8 mouse cellular contexts compared by ENCODE assay signal in genomic region chr13:33965056-33966024, GRCm38 (mm10). TPM values are rescaled to one million over a fixed set of nuclear protein-coding genes. Genes with fewer than 3 reads are reported as not detected.
DNase-seq lines count a peak whose midpoint lies in the region; ATAC-seq lines count a peak whose summit lies in the region.

No protein-coding gene starts in this region.

- peak; percentile 11; the same call in 1 of the 2 replicates for ATAC-seq in forebrain, embryonic 15.5 days (replicated peaks)
- 0 out of 2 replicates have a peak, but pooled peaks have one; percentile 7 for ATAC-seq in midbrain, embryonic 12.5 days (ENCODE audit: low FRiP score, low read depth)

- 33% methylated on average over 14 of the region's 14 CpGs for WGBS in forebrain, embryonic 15.5 days
- WGBS in limb, embryonic 10.5 days = 30% methylated on average over 14 of the region's 14 CpGs
- 23% methylated on average over 14 of the region's 14 CpGs for WGBS in midbrain, embryonic 12.5 days

- H3K9me3 ChIP-seq in forebrain, embryonic 15.5 days = no peaks in the 10 kb centered on the region
- no peaks in the 10 kb centered on the region for H3K9me3 ChIP-seq in limb, embryonic 10.5 days (replicated peaks)
- no peaks in the 10 kb centered on the region for H3K9me3 ChIP-seq in midbrain, embryonic 12.5 days

- H3K9ac ChIP-seq in forebrain, embryonic 15.5 days (replicated peaks) = peak overlapping the region; percentile 61
- H3K9ac ChIP-seq in midbrain, embryonic 12.5 days (replicated peaks) = peak overlapping the region; percentile 63

- DNase-seq in heart, adult 9 months (ENCODE audit: low spot score in 2 of 2) = peak; percentile 18 to 22
- no peak for DNase-seq in heart, postnatal 36 days
- peak; percentile 55 for DNase-seq in NIH3T3 (ENCODE audit: low read depth)
- peak; percentile 32 for DNase-seq in limb, embryonic 10.5 days (ENCODE audit: low spot score)
- DNase-seq in right cerebral cortex, postnatal 4 days = no peak
- DNase-seq in T-cell, adult 2 months (ENCODE audit: low spot score) = no peak

- peak overlapping the region; percentile 67 for H3K27ac ChIP-seq in forebrain, embryonic 15.5 days (replicated peaks)
- peak overlapping the region; percentile 91 for H3K27ac ChIP-seq in limb, embryonic 10.5 days
- H3K27ac ChIP-seq in midbrain, embryonic 12.5 days (replicated peaks) = peak overlapping the region; percentile 73

- no peaks in the 10 kb centered on the region for H3K36me3 ChIP-seq in forebrain, embryonic 15.5 days
- no peaks in the 10 kb centered on the region for H3K36me3 ChIP-seq in limb, embryonic 10.5 days
- H3K36me3 ChIP-seq in midbrain, embryonic 12.5 days = no peaks in the 10 kb centered on the region

- no peaks in the 10 kb centered on the region for H3K27me3 ChIP-seq in forebrain, embryonic 15.5 days
- no peaks in the 10 kb centered on the region for H3K27me3 ChIP-seq in limb, embryonic 10.5 days (ENCODE audit: low read depth, poor library complexity, severe bottlenecking)
- no peaks in the 10 kb centered on the region for H3K27me3 ChIP-seq in midbrain, embryonic 12.5 days

- peak overlapping the region; percentile 52 for H3K4me3 ChIP-seq in forebrain, embryonic 15.5 days
- peak overlapping the region; percentile 61 for H3K4me3 ChIP-seq in limb, embryonic 10.5 days
- peak overlapping the region; percentile 58 for H3K4me3 ChIP-seq in midbrain, embryonic 12.5 days

- H3K4me1 ChIP-seq in forebrain, embryonic 15.5 days = peaks cover 14% of the 10 kb centered on the region; the same call in 1 of the 2 replicates
- peaks cover 8% of the 10 kb centered on the region for H3K4me1 ChIP-seq in limb, embryonic 10.5 days
- H3K4me1 ChIP-seq in midbrain, embryonic 12.5 days = 0 out of 2 replicates have a peak, but pooled peaks cover 6% of the 10 kb centered on the region

- intact Hi-C loops in heart, postnatal 36 days (cut with DNase I) = no loop called here

- H3K4me2 ChIP-seq in forebrain, embryonic 15.5 days (replicated peaks) = peak overlapping the region; percentile 80
- peak overlapping the region; percentile 69 for H3K4me2 ChIP-seq in midbrain, embryonic 12.5 days (replicated peaks)

RNA-seq across cellular contexts. Expression of gene Nqo2, which starts 0.9 kb away (rescaled TPM):
- 10 to 100 TPM; 38.3 to 38.5 TPM for total RNA-seq in heart, postnatal 36 days (2021)
- polyA plus RNA-seq in forebrain, embryonic 15.5 days (2015; fragmentation: Nextera tagmentation; extraction: Ambion mirVana) = 5.0 and 6.7 TPM in 2 replicates
- polyA plus RNA-seq in limb, embryonic 10.5 days (2016; fragmentation: Nextera tagmentation; extraction: Ambion mirVana) = 20.0 and 23.0 TPM in 2 replicates
- polyA plus RNA-seq in midbrain, embryonic 12.5 days (2016; fragmentation: Nextera tagmentation; extraction: Ambion mirVana) = 11.9 and 12.0 TPM in 2 replicates

RNA-seq across cellular contexts. Expression of gene Ripk1, which starts 36.8 kb away (rescaled TPM):
- total RNA-seq in heart, postnatal 36 days (2021) = 1 to 10 TPM; 8.2 to 9.6 TPM
- polyA plus RNA-seq in forebrain, embryonic 15.5 days (2015; fragmentation: Nextera tagmentation; extraction: Ambion mirVana) = 6.3 and 6.6 TPM in 2 replicates
- 9.0 and 9.7 TPM in 2 replicates for polyA plus RNA-seq in limb, embryonic 10.5 days (2016; fragmentation: Nextera tagmentation; extraction: Ambion mirVana)
- polyA plus RNA-seq in midbrain, embryonic 12.5 days (2016; fragmentation: Nextera tagmentation; extraction: Ambion mirVana) = 9.6 and 9.7 TPM in 2 replicates

RNA-seq across cellular contexts. Expression of gene Serpinb6a, which starts 37.3 kb away (rescaled TPM):
- total RNA-seq in heart, postnatal 36 days (2021) = 100 to 1,000 TPM; 106 to 112 TPM
- 36.5 and 38.0 TPM in 2 replicates for polyA plus RNA-seq in forebrain, embryonic 15.5 days (2015; fragmentation: Nextera tagmentation; extraction: Ambion mirVana)
- 26.4 and 35.7 TPM in 2 replicates for polyA plus RNA-seq in limb, embryonic 10.5 days (2016; fragmentation: Nextera tagmentation; extraction: Ambion mirVana)
- polyA plus RNA-seq in midbrain, embryonic 12.5 days (2016; fragmentation: Nextera tagmentation; extraction: Ambion mirVana) = 31.2 and 40.1 TPM in 2 replicates

RNA-seq across cellular contexts. Expression of gene Serpinb6c, which starts 59.8 kb away (rescaled TPM):
- not detected for total RNA-seq in heart, postnatal 36 days (2021)
- polyA plus RNA-seq in forebrain, embryonic 15.5 days (2015; fragmentation: Nextera tagmentation; extraction: Ambion mirVana) = 0.17 and 0.37 TPM in 2 replicates
- polyA plus RNA-seq in limb, embryonic 10.5 days (2016; fragmentation: Nextera tagmentation; extraction: Ambion mirVana) = 0.61 and 0.80 TPM in 2 replicates
- 0.34 TPM in 1 of 2 replicates, not detected in the other for polyA plus RNA-seq in midbrain, embryonic 12.5 days (2016; fragmentation: Nextera tagmentation; extraction: Ambion mirVana)

Comparison
In these comparisons a context has a peak if more than half of its experiments do, and no peak if none do; other contexts are left out.
1. DNase-seq: peak in heart, adult 9 months (2 of 2), NIH3T3 (single experiment) and limb, embryonic 10.5 days (single experiment); none in heart, postnatal 36 days (0 of 2), right cerebral cortex, postnatal 4 days (single experiment) and T-cell, adult 2 months (single experiment).
2. Peak in every context shown above with its lines, with median percentiles within 50 percentile points of each other: H3K27ac ChIP-seq and H3K4me3 ChIP-seq.